Mouse (Mus musculus): ENCODE data around the gene Hsd17b1. TPM values are rescaled to one million over a fixed set of nuclear protein-coding genes. Genes with fewer than 3 reads are reported as not detected.

Gene Hsd17b1
- polyA plus RNA-seq (2017; shearing (Covaris generic)), result 0.42 TPM

GRCm38 (mm10) chr11:101078121-101078520 lies at the start of gene Hsd17b1:
Hsd17b1 (plus strand) TSS chr11:101078411.

GRCm38 (mm10) chr11:101069391-101070188 lies 8.6 kb upstream of the Hsd17b1 start, which contains the start of gene Naglu:
Naglu (plus strand) TSS chr11:101070012.

GRCm38 (mm10) chr11:101082208-101083082 lies 4.2 kb downstream of the Hsd17b1 start, which contains the start of gene Coasy:
Coasy (plus strand) TSS chr11:101082565.

GRCm38 (mm10) chr11:101086756-101087681 lies 8.8 kb downstream of the Hsd17b1 start, which contains the start of gene Mlx:
Mlx (plus strand) TSS chr11:101087277.

GRCm38 (mm10) chr11:101095314-101096024 lies 17.3 kb downstream of the Hsd17b1 start, which contains the start of gene Psmc3ip:
Psmc3ip (minus strand) TSS chr11:101095436.

GRCm38 (mm10) chr11:101119761-101120544 lies 41.7 kb downstream of the Hsd17b1 start, which contains the start of the genes Retreg3 and Tubg1:
Retreg3 (minus strand) TSS chr11:101119893.
Tubg1 (plus strand) TSS chr11:101119938.

Other genes starting within 250 kb of the Hsd17b1 start
- 173 TPM for gene Stat5b, start 227.7 kb upstream of the Hsd17b1 start, polyA plus RNA-seq (2017; shearing (Covaris generic))
- 102 TPM for gene Stat5a, start 219.1 kb upstream of the Hsd17b1 start, polyA plus RNA-seq (2017; shearing (Covaris generic))
- gene Stat3, start 138.9 kb upstream of the Hsd17b1 start, polyA plus RNA-seq (2017; shearing (Covaris generic)), result 307 TPM
- gene Cavin1, start 107.5 kb upstream of the Hsd17b1 start, polyA plus RNA-seq (2017; shearing (Covaris generic)), result 0.38 TPM
- 10.3 TPM for gene Atp6v0a1, start 69.0 kb upstream of the Hsd17b1 start, polyA plus RNA-seq (2017; shearing (Covaris generic))
- 6.7 TPM for gene Naglu, start 8.4 kb upstream of the Hsd17b1 start, polyA plus RNA-seq (2017; shearing (Covaris generic))
- 35.2 TPM for gene Coasy, start 4.2 kb downstream of the Hsd17b1 start, polyA plus RNA-seq (2017; shearing (Covaris generic))
- gene Mlx, start 8.9 kb downstream of the Hsd17b1 start, polyA plus RNA-seq (2017; shearing (Covaris generic)), result 126 TPM
- gene Psmc3ip, start 17.0 kb downstream of the Hsd17b1 start, polyA plus RNA-seq (2017; shearing (Covaris generic)), result 8.4 TPM
- gene Retreg3, start 41.5 kb downstream of the Hsd17b1 start, polyA plus RNA-seq (2017; shearing (Covaris generic)), result 70.2 TPM
- gene Tubg1, start 41.5 kb downstream of the Hsd17b1 start, polyA plus RNA-seq (2017; shearing (Covaris generic)), result 45.3 TPM
- 4.3 TPM for gene Tubg2, start 77.5 kb downstream of the Hsd17b1 start, polyA plus RNA-seq (2017; shearing (Covaris generic))
- 0.13 TPM for gene Cntnap1, start 92.1 kb downstream of the Hsd17b1 start, polyA plus RNA-seq (2017; shearing (Covaris generic))
- gene Plekhh3, start 92.9 kb downstream of the Hsd17b1 start, polyA plus RNA-seq (2017; shearing (Covaris generic)), result 0.24 TPM
- 1.9 TPM for gene Ccr10, start 97.0 kb downstream of the Hsd17b1 start, polyA plus RNA-seq (2017; shearing (Covaris generic))
- gene Ezh1, start 148.1 kb downstream of the Hsd17b1 start, polyA plus RNA-seq (2017; shearing (Covaris generic)), result 96.4 TPM
- gene Ramp2, start 167.6 kb downstream of the Hsd17b1 start, polyA plus RNA-seq (2017; shearing (Covaris generic)), result not detected
- gene Vps25, start 175.3 kb downstream of the Hsd17b1 start, polyA plus RNA-seq (2017; shearing (Covaris generic)), result 157 TPM
- gene Wnk4, start 182.2 kb downstream of the Hsd17b1 start, polyA plus RNA-seq (2017; shearing (Covaris generic)), result 2.4 TPM
- gene Cntd1, start 200.6 kb downstream of the Hsd17b1 start, polyA plus RNA-seq (2017; shearing (Covaris generic)), result not detected
- gene Coa3, start 200.7 kb downstream of the Hsd17b1 start, polyA plus RNA-seq (2017; shearing (Covaris generic)), result 130 TPM
- gene Becn1, start 223.9 kb downstream of the Hsd17b1 start, polyA plus RNA-seq (2017; shearing (Covaris generic)), result 217 TPM
- gene Psme3, start 237.8 kb downstream of the Hsd17b1 start, polyA plus RNA-seq (2017; shearing (Covaris generic)), result 156 TPM
- 4.1 TPM for gene Aoc2, start 246.7 kb downstream of the Hsd17b1 start, polyA plus RNA-seq (2017; shearing (Covaris generic))

All from activated CD4-positive, CD25-positive, alpha-beta regulatory T cell, adult 9 weeks (primary cell).